Mouse (Mus musculus): ENCODE results near the gene Fads3.

Fads3 gene

DNA sequence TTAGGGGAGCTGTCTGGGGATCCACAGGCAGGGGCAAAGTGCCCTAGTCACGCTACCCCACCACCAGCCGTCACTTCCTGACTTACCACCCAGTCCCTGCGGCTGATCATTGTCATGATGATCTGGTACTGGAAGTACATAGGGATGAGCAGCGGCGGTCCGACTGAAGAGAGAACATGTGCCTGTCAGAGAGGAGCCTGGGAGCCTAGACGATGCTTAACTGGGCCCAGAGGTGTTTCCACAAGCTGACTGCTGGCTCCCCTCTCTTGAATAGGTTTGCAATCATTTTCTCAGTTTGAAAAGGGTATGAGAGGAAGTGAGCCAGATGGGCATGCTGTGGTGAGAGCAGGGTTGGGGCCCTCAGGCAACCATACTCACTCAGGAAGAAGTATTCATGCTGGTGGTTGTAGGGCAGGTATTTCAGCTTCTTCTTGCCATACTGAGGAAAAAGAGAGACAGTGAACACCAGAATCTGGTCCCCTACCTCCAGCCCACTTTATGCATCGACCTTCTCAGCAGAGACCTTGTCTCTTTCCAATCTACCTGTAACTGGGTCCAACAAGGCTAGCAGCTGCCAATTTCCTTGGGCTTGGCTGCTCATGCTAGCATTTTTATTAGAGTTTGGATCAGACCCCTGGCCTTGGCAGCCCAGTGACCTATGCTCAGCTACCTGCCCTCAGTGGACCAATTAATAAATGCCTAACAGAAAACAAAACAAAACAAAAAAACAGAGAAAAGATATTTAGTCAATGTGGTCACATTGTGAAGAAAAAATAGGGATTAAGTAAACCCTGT is 29.0 kb downstream of the Fads3 start:
- no peak for DNase-seq (ENCODE audit: low read depth)

GRCm38 (mm10) chr19:10071166-10071565 is 29.8 kb downstream of the Fads3 start:
- no peak for DNase-seq (ENCODE audit: low read depth)

GRCm38 (mm10) chr19:10071892-10072291 is 30.5 kb downstream of the Fads3 start:
- DNase-seq (ENCODE audit: low read depth): no peak

DNA sequence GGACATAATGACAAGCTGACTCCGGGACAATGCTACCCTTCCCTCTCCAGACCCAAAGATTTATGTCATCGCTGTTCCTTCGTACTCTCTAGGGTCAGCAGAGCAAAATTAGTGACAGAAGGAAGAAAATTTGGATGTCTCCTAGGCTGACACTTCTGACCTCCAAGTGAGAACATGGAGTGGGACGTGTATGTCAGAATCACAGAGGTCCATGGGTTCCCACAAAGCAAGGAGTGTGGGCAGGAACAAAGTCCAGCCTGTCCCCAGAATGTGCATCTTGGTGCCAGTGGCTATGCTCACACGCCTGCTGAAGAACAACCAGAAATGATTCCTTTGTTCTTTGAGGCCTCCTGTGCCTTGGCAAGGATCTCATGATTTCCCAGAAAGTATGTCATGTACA is 31.8 kb downstream of the Fads3 start:
- DNase-seq (ENCODE audit: low read depth): no peak

- no peak for DNase-seq (ENCODE audit: low read depth)
Measured at GRCm38 (mm10) chr19:10078392-10078791, 37.0 kb downstream of the Fads3 start.

GRCm38 (mm10) chr19:10080384-10080783 is 39.0 kb downstream of the Fads3 start:
- DNase-seq (ENCODE audit: low read depth): no peak

DNA sequence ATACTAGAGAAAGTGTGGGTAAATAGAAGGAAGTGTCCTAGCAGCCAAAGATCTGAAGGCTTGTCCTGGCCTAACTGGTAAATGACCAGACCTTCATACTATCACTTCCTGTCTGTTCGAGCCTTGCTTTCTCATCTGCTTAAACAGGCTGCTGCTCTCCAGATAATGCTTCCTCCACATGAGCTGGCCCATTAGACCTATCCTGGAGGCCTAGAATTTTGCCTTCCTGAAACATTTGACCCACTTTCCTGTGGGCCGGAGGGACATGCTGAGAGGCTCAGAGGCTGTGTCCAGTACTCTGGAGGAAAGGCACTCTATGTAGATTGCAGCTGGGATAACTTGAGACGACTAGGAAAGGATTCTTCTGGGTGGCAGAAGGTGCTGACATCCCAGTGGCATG is 40.7 kb downstream of the Fads3 start:
- no peak for DNase-seq (ENCODE audit: low read depth)

DNA sequence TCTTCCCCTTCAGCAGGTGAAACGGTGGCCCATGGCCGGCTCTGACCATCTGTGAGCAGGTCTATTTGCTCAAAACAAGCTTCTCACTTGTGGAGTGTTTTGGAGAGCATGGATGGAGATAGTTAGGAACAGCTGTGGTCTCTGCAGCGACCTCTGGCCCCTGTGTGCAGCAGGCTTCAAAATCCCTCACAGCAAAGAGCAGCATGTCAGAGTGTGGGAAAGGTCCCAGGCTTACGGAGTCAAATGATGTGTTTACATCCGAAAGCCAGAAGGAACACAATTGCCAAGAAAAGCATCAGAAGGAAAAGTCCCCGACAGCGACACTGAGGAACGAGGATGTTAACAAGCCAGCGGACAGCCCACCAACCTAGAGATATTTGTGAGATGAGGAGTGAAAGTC is 44.1 kb downstream of the Fads3 start:
- no peak for DNase-seq (ENCODE audit: low read depth)

- no peak for DNase-seq (ENCODE audit: low read depth)
Measured at GRCm38 (mm10) chr19:10086976-10087375, 45.6 kb downstream of the Fads3 start.

GRCm38 (mm10) chr19:10093829-10094228 is 52.5 kb downstream of the Fads3 start:
- no peak for DNase-seq (ENCODE audit: low read depth)

- no peak for DNase-seq (ENCODE audit: low read depth)
Measured at GRCm38 (mm10) chr19:10094695-10095094, 53.3 kb downstream of the Fads3 start.

GRCm38 (mm10) chr19:10096371-10096876 is 55.1 kb downstream of the Fads3 start:
- no peak for DNase-seq (ENCODE audit: low read depth)

GRCm38 (mm10) chr19:10097826-10098225 is 56.5 kb downstream of the Fads3 start:
- DNase-seq (ENCODE audit: low read depth): no peak

DNA sequence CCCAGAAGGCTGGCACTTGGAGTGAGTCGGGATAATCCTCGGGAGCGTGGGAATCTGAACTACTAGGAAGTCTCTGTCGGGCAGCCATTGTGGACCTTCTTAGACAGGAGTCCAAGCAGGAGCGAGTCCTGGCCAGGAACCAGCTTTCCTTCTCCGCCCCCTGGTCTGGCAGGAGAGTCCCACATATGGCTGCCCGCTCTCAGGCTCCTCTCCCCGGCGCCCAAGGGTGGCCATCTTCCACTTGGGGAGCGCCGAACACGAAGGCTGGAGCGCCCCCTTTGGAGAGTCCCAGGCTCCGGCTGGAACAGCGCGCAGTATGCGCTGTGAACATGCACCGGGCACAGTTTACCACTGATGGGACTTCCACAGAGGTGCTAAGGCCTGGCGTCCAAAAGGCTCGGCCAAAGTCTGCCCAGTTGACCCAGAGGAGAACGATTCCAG is 59.3 kb downstream of the Fads3 start:
- peak; percentile 98 for DNase-seq (ENCODE audit: low read depth)

GRCm38 (mm10) chr19:10101341-10102053 is 60.1 kb downstream of the Fads3 start, which contains the start of gene Fads2:
Fads2 (minus strand) TSS chr19:10101746.
- peak; percentile 98 for DNase-seq (ENCODE audit: low read depth)

DNA sequence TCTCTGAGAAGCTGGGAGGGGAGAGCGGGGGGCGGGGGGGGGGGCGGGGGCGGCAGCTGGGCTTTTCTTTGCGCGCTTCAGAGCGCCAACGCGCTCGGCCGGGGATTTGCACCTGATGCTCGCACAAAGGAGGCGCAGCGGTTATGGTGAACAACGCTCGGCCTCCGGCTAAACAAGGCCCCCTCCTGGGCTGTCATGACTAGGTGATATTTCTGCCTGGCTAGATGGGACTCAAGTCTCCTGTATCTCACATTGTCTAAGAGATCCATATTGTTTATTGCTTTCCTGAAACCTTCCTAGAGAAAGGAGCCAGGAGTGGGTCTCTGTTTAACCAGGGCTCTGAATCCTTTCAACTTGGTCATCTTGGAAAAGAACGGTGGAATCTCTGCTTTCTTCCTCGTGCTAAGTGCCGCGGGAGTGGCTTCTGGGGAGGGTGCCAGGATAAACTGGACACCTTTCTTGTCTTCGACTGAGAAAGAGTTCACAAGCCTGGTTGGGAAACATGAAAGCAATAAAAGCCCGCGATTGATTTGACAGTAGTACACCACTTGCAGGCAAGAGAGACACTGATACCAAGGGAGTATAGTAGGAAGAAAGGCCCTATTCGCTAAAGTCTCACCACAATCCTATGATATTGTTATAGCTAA is 60.8 kb downstream of the Fads3 start:
- DNase-seq (ENCODE audit: low read depth): peak; percentile 60

- no peak for DNase-seq (ENCODE audit: low read depth)
Measured at GRCm38 (mm10) chr19:10104234-10104633, 62.9 kb downstream of the Fads3 start.

DNA sequence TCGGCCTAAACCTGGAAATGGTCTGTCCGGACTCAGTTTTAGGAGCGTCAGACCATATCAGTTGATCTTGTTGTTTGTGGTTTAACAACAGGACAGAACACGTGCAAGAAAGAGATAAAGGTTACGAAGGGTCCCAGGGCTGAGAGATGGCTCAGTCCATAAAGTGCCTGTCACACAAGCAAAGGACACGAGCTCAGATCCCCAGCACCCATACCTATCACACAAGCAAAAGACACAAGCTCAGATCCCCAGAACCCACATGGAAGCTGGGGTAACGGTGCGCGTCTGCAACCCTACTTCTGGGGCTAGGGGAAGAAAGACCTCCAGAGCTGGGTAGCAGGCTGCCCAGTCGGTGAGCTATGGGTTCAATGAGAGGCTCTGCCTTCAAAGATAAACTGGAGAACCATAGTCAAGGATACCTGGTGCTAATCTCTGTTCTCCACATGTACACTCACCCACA is 63.7 kb downstream of the Fads3 start:
- no peak for DNase-seq (ENCODE audit: low read depth)

GRCm38 (mm10) chr19:10106634-10107033 is 65.3 kb downstream of the Fads3 start:
- DNase-seq (ENCODE audit: low read depth): no peak

DNA sequence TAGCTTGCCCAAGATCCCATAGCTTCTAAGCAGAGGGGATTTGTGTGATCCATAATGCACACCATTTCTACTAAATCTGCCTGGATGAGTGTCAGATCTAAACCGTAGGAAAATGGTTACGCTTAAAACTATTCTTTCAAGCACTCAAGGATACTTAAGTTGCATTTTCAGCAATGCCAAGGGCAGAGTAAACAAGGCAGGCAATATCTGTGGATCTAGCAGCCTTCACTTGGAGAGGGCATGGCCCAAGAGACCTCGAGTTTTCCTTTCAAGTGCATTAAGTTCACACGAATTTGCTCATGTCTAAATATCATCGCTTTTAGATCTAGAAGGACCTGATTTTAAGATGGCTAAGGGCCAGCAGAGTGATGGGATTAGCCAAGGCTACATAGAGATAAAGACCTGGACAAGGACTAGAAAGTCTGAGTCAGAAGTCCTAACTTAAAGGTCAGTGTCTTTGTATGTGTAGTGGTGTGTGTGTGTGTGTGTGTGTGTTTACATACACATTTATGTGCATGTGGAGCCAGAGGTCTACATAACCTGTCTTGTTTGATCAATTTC is 65.8 kb downstream of the Fads3 start:
- DNase-seq (ENCODE audit: low read depth): no peak

DNA sequence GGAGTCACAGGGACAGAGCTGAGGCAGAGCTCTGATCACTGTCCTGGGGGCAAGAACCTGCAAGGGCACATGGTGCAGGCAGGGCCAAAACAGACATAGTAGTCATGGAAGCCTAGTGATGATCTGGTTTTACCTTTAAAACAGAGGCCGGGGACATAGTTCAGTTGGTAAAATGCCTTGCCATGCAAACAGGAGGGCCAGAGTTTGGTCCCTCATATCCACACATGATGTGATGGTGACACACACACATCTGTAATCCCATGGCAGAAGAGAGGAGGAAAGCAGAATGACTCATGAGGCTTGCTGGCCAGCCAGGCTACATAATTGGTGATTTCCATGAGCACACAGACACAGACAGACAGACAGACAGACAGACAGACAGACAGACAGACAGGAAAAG is 66.8 kb downstream of the Fads3 start:
- peak; percentile 57 for DNase-seq (ENCODE audit: low read depth)

DNA sequence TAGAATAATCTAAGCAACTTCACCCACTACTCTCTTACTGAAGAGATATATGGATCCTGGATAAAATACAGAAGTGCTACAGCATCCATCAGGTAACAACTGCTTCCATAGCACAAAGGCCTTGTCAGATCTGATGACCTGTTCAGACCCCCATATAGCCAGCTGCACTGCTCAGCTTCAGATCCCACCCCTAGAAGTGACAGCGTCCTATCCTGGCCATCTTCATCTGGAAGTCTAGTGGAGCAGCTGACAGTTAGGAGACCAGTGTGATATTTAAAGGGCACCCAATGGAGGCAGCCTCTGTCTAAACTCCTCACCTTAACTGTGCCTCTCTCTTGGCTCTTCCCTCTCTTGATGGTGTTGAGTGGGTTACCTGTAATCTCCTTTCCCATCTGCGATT is 67.3 kb downstream of the Fads3 start:
- DNase-seq (ENCODE audit: low read depth): no peak
